Mouse (Mus musculus) forebrain, postnatal 0 days (tissue): ENCODE results near the gene Scly. TPM values are rescaled to one million over a fixed set of nuclear protein-coding genes. Genes with fewer than 3 reads are reported as not detected.

ENCODE experiments used
- ATAC-seq: fragments of 200-750 bp; cut with Nextera tagmentation; 2 replicates; pipeline ENCODE4 v1.8.0; 2017; ENCODE audit warnings: mild to moderate bottlenecking, moderate library complexity
- DNase-seq: peaks from one replicate; pipeline ENCODE4 v3.0.0-alpha.2; 2015
- H3K27ac ChIP-seq: fragments of 300-500 bp; sonication (generic); 2 replicates; pipeline ENCODE4 v1.5.1; 2014; ENCODE audit warnings: low read depth, mild to moderate bottlenecking, antibody characterized with exemption, low read length, moderate library complexity, mixed read lengths
- H3K27me3 ChIP-seq: fragments of 300-500 bp; sonication (generic); 2 replicates; pipeline ENCODE4 v1.6.1; 2014; ENCODE audit warnings: mild to moderate bottlenecking, low read length, mixed read lengths; ENCODE audit not compliant: insufficient read depth
- H3K36me3 ChIP-seq: fragments of 300-500 bp; sonication (generic); 2 replicates; pipeline ENCODE4 v1.6.1; 2014; ENCODE audit warnings: mild to moderate bottlenecking, moderate library complexity; ENCODE audit not compliant: insufficient read depth
- H3K4me1 ChIP-seq: fragments of 300-500 bp; sonication (generic); 2 replicates; pipeline ENCODE4 v1.6.1; 2014; ENCODE audit warnings: antibody characterized with exemption; ENCODE audit not compliant: insufficient read depth
- H3K4me2 ChIP-seq: fragments of 300-500 bp; sonication (generic); 2 replicates; pipeline ENCODE4 v1.6.1; 2014; ENCODE audit warnings: low read depth, mild to moderate bottlenecking, moderate library complexity
- H3K4me3 ChIP-seq: fragments of 300-500 bp; sonication (generic); 2 replicates; pipeline ENCODE4 v1.5.1; 2014; ENCODE audit warnings: low read depth, low read length, mixed read lengths
- H3K9ac ChIP-seq: fragments of 300-500 bp; sonication (generic); 2 replicates; pipeline ENCODE4 v1.6.1; 2014; ENCODE audit warnings: mild to moderate bottlenecking
- H3K9me3 ChIP-seq: fragments of 300-500 bp; sonication (generic); 2 replicates; pipeline ENCODE4 v1.6.1; 2016; ENCODE audit warnings: low read length
- CTCF ChIP-seq: sonication (generic); IDR thresholded peaks from 2 replicates; pipeline ENCODE4 v1.5.1; 2016; ENCODE audit warnings: antibody characterized with exemption, control low read depth, low read depth
- WGBS: fragments of 180-500 bp; shearing (Covaris S2); extraction: QIAGEN DNeasy Blood & Tissue Kit; methylation state at CpG from one replicate; pipeline ENCODE4 v1.1.7; 2014; 5-methylcytosine and 5-hydroxymethylcytosine counted together
- polyA plus RNA-seq: library from polyadenylated mRNA; unstranded; fragments of >200 nt; fragmentation: Nextera tagmentation; extraction: Ambion mirVana; gene quantifications from 2 replicates; pipeline ENCODE4 v1.2.1, GENCODE M21; 2015
- total RNA-seq: library from RNA; depleted of rRNA; stranded (reverse); fragments of >200 nt; gene quantifications from 2 replicates; pipeline ENCODE4 v1.2.3, GENCODE M21; 2014

Gene Scly
- total and polyA plus RNA-seq, 2 experiments from 2014 or later: 6.4 to 8.7 TPM

DNA sequence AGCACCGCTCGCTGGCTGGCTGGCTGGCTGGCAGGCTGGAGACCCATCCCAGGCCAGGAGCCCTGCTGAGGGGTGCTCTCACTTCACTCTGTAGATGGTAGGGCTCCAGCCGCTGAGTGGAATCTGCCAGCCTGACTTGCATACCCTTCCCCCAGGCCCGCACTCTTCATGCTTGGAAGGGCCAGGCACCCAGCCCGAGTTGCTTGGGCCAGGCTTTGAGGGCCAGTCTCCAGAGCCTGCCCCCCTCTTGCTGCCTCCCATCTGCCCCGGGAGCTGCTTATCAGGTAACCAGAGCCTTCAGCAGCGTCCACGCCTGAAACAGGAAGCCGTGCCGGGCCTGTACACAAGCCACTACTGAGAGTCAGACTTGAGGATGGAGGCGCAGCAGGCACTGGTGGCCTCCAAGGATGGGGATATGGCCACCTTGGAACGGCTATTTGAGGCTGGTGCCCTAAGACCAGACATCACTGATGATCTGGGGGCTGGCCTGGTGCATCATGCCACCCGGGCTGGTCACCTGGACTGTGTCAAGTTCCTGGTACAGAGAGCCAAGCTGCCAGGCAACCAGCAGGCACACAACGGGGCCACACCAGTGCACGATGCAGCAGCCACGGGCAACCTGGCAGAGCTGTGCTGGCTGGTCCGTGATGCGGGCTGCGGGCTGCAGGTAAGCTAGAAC is 23.8 kb downstream of the Scly start, which contains the start of gene Espnl:
TSS of gene Espnl (plus strand) at position 316 of the 679 bp plus-strand sequence.
- DNase-seq (no peak), ATAC-seq (no peak; the same call in 1 of the 2 replicates)
- Histone ChIP-seq H3K9ac (no peak within 1 kb of the TSS), H3K27ac (no peak within 1 kb of the TSS), H3K27me3 (no peaks in the 10 kb centered on the region), H3K4me1 (no peaks in the 10 kb centered on the region), H3K9me3 (no peaks in the 10 kb centered on the region), H3K4me3 (no peak within 1 kb of the TSS), H3K36me3 (no peaks in the 10 kb centered on the region), H3K4me2 (no peak within 1 kb of the TSS)
- TF ChIP-seq CTCF: no peak
- 80% methylated on average over 19 of the region's 19 CpGs for WGBS

DNA sequence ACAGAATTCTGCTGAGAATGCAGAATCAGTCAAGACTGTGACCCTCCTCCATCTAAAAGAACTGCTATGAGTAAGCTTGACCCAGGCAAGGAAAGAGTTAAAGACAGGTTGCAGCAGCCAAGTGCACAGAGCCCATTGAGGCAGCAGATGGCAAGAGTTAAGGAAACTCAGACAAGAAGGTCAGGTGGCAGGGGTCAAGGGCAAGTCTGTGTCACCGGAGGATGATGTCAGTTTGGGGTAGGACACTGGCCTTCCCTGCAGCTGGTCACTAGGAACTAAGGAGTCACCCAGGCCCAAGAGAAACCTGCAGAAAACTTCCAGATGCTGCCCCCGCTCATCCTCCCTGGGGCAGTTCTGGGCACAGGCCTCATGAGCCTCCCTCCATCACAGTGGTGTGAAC is 26.5 kb downstream of the Scly start:
- no peaks in the 10 kb centered on the region for H3K4me1 ChIP-seq
- no peak overlapping the region for H3K27ac ChIP-seq
- no peaks in the 10 kb centered on the region for H3K9me3 ChIP-seq
- no peak overlapping the region for H3K9ac ChIP-seq
- H3K4me2 ChIP-seq: no peak overlapping the region
- no peak for DNase-seq
- H3K4me3 ChIP-seq: no peak overlapping the region
- no peaks in the 10 kb centered on the region for H3K36me3 ChIP-seq
- no peak for ATAC-seq
- no peak for TF ChIP-seq CTCF
- WGBS: 80% methylated on average over 2 of the region's 2 CpGs
- H3K27me3 ChIP-seq: no peaks in the 10 kb centered on the region

DNA sequence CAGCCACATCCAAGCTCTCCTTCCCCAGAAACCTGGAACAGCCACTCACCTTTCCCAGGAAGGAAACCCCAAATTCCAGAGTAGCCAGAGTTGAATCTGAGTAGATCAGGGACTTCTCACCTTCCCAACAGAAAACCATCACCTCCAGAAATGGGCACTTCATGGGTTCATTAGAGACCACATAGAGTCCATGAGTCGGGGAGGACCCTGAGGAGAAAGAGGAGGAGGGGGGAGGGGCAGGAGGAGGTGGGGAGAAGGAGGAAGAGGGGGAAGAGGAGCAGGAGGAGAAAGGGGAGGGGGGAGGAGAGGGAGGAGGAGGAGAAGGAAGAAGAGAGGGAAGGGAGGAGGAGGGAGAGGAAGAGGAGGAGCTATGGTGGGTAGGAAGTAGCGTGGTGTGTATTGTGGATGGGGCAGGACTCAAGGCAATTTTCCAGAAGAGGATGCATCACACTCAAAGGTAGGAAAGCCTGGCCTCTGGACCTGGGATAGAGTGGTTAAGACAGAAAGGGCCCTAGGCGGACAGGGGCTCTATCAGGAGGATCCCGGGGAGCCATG is 27.4 kb downstream of the Scly start:
- TF ChIP-seq CTCF: no peak
- H3K27ac ChIP-seq: no peak overlapping the region
- H3K27me3 ChIP-seq: no peaks in the 10 kb centered on the region
- H3K36me3 ChIP-seq: no peaks in the 10 kb centered on the region
- 79% methylated on average over 4 of the region's 4 CpGs for WGBS
- H3K4me2 ChIP-seq: no peak overlapping the region
- ATAC-seq (no peak), DNase-seq (no peak)
- H3K9me3 ChIP-seq: no peaks in the 10 kb centered on the region
- H3K9ac ChIP-seq: no peak overlapping the region
- no peaks in the 10 kb centered on the region for H3K4me1 ChIP-seq
- no peak overlapping the region for H3K4me3 ChIP-seq

DNA sequence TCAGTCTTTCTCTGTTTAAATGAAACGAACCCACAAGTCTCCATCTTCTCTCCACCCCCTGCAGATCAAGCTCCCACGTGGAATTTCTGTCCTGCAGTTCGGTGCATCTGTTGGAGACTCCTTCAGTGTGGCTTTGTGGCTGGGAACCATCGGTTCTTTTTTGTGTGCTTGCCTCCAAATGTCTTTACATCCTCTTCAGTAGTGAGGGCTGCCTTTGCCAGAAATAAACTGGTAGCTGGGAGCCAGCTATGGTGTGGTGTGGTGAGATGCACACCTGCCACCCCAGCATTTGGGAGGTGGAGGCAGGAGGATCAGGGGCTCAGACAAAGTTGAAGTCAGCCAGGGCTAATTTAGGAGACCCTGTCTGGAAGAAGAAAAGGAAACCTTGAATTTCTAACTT is 34.0 kb downstream of the Scly start:
- H3K4me1 ChIP-seq: no peaks in the 10 kb centered on the region
- H3K36me3 ChIP-seq: no peaks in the 10 kb centered on the region
- ATAC-seq (no peak), DNase-seq (no peak)
- no peak overlapping the region for H3K4me2 ChIP-seq
- TF ChIP-seq CTCF: no peak
- no peak overlapping the region for H3K9ac ChIP-seq
- no peak overlapping the region for H3K4me3 ChIP-seq
- no peak overlapping the region for H3K27ac ChIP-seq
- no peaks in the 10 kb centered on the region for H3K27me3 ChIP-seq
- H3K9me3 ChIP-seq: no peaks in the 10 kb centered on the region
- WGBS: 49% methylated on average over 4 of the region's 4 CpGs

DNA sequence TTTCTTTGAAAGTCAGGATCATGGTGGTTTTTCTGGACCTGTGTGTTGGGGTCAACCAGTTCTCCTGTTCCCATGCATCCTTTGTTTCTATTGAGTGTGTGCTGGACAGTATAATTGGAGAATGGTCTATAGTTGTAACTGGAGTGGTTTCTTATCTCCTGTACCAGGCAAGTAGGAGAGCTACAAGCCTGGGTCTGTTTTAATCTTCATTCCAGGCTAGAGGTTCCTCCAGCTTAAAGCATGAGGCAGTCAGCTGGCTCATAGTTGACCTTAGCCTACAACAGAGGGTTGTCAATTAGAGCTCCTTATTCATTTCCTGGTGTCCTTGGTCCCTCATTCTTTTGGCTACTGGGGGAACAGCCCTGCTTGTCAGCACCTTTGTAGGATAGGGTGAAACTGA is 35.4 kb downstream of the Scly start:
- Histone ChIP-seq H3K27me3 (no peaks in the 10 kb centered on the region), H3K9ac (no peak overlapping the region), H3K4me3 (no peak overlapping the region), H3K27ac (no peak overlapping the region), H3K4me2 (no peak overlapping the region), H3K36me3 (no peaks in the 10 kb centered on the region), H3K9me3 (no peaks in the 10 kb centered on the region), H3K4me1 (no peaks in the 10 kb centered on the region)
- no peak for TF ChIP-seq CTCF
- ATAC-seq: no peak
- no peak for DNase-seq

GRCm38 (mm10) chr1:91337355-91337754 is 39.2 kb downstream of the Scly start:
- no peaks in the 10 kb centered on the region for H3K4me1 ChIP-seq
- H3K27ac ChIP-seq: no peak overlapping the region
- no peak overlapping the region for H3K4me2 ChIP-seq
- H3K27me3 ChIP-seq: no peaks in the 10 kb centered on the region
- ATAC-seq (no peak), DNase-seq (no peak)
- no peak overlapping the region for H3K9ac ChIP-seq
- H3K4me3 ChIP-seq: no peak overlapping the region
- H3K9me3 ChIP-seq: no peaks in the 10 kb centered on the region
- no peak for TF ChIP-seq CTCF
- WGBS: 87% methylated on average over 7 of the region's 7 CpGs
- H3K36me3 ChIP-seq: no peaks in the 10 kb centered on the region

DNA sequence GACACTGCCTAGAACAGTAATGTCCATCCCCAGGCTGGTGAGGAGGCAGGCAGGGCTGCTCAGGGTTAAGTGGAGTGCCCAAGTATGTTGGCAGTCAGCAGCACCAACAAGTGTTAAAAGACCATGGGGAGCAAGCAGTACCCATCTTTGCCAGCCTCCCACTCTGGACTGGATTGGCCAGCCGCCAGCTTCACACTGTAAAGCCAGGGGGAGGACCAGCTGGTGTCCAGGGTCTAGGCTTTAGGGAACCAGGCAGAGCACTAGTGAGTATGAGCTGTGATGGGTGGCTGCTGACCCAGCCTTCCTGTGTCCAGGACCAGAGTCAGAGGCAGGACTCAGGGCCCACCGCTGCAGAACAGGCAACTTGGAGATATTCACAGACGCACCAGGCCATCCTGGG is 45.9 kb downstream of the Scly start:
- Histone ChIP-seq H3K27ac (no peak overlapping the region), H3K9me3 (no peaks in the 10 kb centered on the region), H3K36me3 (no peaks in the 10 kb centered on the region), H3K4me2 (no peak overlapping the region), H3K4me1 (no peaks in the 10 kb centered on the region), H3K4me3 (no peak overlapping the region), H3K9ac (no peak overlapping the region), H3K27me3 (peaks cover 28% of the 10 kb centered on the region)
- peak; percentile 14 for DNase-seq
- TF ChIP-seq CTCF: no peak
- WGBS: 75% methylated on average over 3 of the region's 3 CpGs
- no peak for ATAC-seq
